Mouse (Mus musculus): ENCODE data around the gene Arhgap28. TPM values are rescaled to one million over a fixed set of nuclear protein-coding genes. Genes with fewer than 3 reads are reported as not detected.

Arhgap28 gene
- polyA plus RNA-seq, 1 experiment from 2014 or later = 5.0 TPM

DNA sequence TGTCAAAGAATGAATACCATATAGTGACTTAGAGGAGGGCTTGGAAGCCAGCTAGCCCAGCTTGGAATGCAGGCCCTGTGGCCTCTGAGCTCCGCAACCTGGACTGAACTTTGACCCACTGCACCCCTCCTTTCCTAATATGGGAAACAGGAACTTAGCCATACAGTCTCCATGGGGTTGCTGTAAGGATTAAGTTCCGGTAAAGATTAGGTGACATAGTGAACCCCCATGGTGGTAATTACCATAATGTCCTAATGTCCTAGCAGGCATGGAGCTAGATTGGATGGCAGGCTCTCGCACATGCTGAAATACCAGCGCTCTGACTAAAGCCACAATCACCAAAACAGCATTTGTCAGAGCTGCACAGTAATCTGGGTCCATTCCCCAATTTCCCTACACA is 95.8 kb downstream of the Arhgap28 start:
- ATAC-seq = no peak
- H3K9ac ChIP-seq (ENCODE audit: low read depth, low read length) = no peak overlapping the region
- H3K9me3 ChIP-seq (replicated peaks; ENCODE audit: control insufficient read depth, low read length, poor library complexity, severe bottlenecking) = no peaks in the 10 kb centered on the region
- H3K4me1 ChIP-seq (ENCODE audit: control insufficient read depth, insufficient read depth, low read length) = no peaks in the 10 kb centered on the region
- no peak overlapping the region for H3K4me3 ChIP-seq (ENCODE audit: low read depth, low read length)
- H3K36me3 ChIP-seq (ENCODE audit: control insufficient read depth, insufficient read depth, low read length) = no peaks in the 10 kb centered on the region
- 80% methylated on average over 4 of the region's 4 CpGs for WGBS
- H3K27me3 ChIP-seq (ENCODE audit: control insufficient read depth, insufficient read depth, low read depth, low read length) = no peaks in the 10 kb centered on the region
- H3K4me2 ChIP-seq (ENCODE audit: low read length) = no peak overlapping the region
- H3K27ac ChIP-seq (ENCODE audit: low read length) = no peak overlapping the region

- 93% methylated on average over 10 of the region's 10 CpGs for WGBS
- no peaks in the 10 kb centered on the region for H3K9me3 ChIP-seq (replicated peaks; ENCODE audit: control insufficient read depth, low read length, poor library complexity, severe bottlenecking)
- H3K4me2 ChIP-seq (ENCODE audit: low read length) = no peak overlapping the region
- no peaks in the 10 kb centered on the region for H3K27me3 ChIP-seq (ENCODE audit: control insufficient read depth, insufficient read depth, low read depth, low read length)
- H3K27ac ChIP-seq (ENCODE audit: low read length) = no peak overlapping the region
- no peak overlapping the region for H3K9ac ChIP-seq (ENCODE audit: low read depth, low read length)
- H3K36me3 ChIP-seq (ENCODE audit: control insufficient read depth, insufficient read depth, low read length) = no peaks in the 10 kb centered on the region
- H3K4me3 ChIP-seq (ENCODE audit: low read depth, low read length) = no peak overlapping the region
- no peaks in the 10 kb centered on the region for H3K4me1 ChIP-seq (ENCODE audit: control insufficient read depth, insufficient read depth, low read length)
- ATAC-seq = no peak
Observed at GRCm38 (mm10) chr17:67907532-67908054, 96.3 kb downstream of the Arhgap28 start.

DNA sequence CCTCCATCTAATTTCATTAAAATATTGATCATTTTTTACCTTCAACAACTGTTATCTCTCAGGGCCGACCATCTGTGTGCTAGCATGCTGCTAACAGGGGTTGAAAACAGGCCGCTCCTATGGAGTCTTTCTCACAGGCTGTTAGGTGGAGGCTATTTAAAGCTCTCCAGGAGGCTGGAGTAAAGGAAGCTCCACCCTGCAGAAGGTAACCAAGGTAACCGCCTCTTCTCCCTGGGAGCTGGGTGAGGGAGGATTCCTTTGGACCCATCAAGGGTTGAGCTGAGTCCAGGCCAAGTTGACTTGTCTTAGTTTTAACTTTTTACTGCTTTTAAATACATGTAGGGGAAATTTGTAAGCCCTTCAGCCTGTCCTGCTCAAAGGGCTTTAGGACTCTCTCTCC is 97.7 kb downstream of the Arhgap28 start:
- Histone ChIP-seq H3K4me2 (ENCODE audit: low read length) (no peak overlapping the region), H3K27ac (ENCODE audit: low read length) (no peak overlapping the region), H3K9ac (ENCODE audit: low read depth, low read length) (no peak overlapping the region), H3K27me3 (ENCODE audit: control insufficient read depth, insufficient read depth, low read depth, low read length) (no peaks in the 10 kb centered on the region), H3K9me3 (replicated peaks; ENCODE audit: control insufficient read depth, low read length, poor library complexity, severe bottlenecking) (no peaks in the 10 kb centered on the region), H3K4me1 (ENCODE audit: control insufficient read depth, insufficient read depth, low read length) (no peaks in the 10 kb centered on the region), H3K36me3 (ENCODE audit: control insufficient read depth, insufficient read depth, low read length) (no peaks in the 10 kb centered on the region), H3K4me3 (ENCODE audit: low read depth, low read length) (no peak overlapping the region)
- 57% methylated on average over 3 of the region's 3 CpGs for WGBS
- no peak for ATAC-seq

GRCm38 (mm10) chr17:67904315-67904944 is 99.5 kb downstream of the Arhgap28 start:
- Histone ChIP-seq H3K4me2 (ENCODE audit: low read length) (no peak overlapping the region), H3K27ac (ENCODE audit: low read length) (no peak overlapping the region), H3K9ac (ENCODE audit: low read depth, low read length) (no peak overlapping the region), H3K36me3 (ENCODE audit: control insufficient read depth, insufficient read depth, low read length) (no peaks in the 10 kb centered on the region), H3K4me1 (ENCODE audit: control insufficient read depth, insufficient read depth, low read length) (no peaks in the 10 kb centered on the region), H3K27me3 (ENCODE audit: control insufficient read depth, insufficient read depth, low read depth, low read length) (no peaks in the 10 kb centered on the region), H3K9me3 (replicated peaks; ENCODE audit: control insufficient read depth, low read length, poor library complexity, severe bottlenecking) (no peaks in the 10 kb centered on the region), H3K4me3 (ENCODE audit: low read depth, low read length) (no peak overlapping the region)
- no peak for ATAC-seq
- 77% methylated on average over 14 of the region's 14 CpGs for WGBS

DNA sequence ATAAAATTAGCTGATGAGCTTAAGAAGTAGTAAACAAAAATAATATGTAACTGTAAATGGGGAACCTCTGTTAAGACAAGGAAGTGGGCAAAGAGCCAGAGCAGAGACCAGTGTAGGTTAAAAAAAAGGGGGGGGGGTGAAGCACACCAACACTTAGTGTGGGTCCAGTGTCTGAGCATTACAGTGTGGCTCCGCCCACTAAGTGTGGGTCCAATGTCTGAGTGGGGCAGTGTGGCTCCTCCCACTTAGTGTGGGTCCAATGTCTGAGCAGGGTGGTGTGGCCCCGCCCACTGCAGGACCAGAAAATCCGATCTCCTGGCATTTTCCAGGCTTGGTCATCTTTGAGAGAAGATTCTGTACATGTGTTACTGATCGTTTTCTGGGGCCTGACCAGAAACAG is 101.1 kb downstream of the Arhgap28 start:
- Histone ChIP-seq H3K4me1 (ENCODE audit: control insufficient read depth, insufficient read depth, low read length) (no peaks in the 10 kb centered on the region), H3K27me3 (ENCODE audit: control insufficient read depth, insufficient read depth, low read depth, low read length) (no peaks in the 10 kb centered on the region), H3K9me3 (replicated peaks; ENCODE audit: control insufficient read depth, low read length, poor library complexity, severe bottlenecking) (no peaks in the 10 kb centered on the region), H3K36me3 (ENCODE audit: control insufficient read depth, insufficient read depth, low read length) (no peaks in the 10 kb centered on the region), H3K4me3 (ENCODE audit: low read depth, low read length) (no peak overlapping the region), H3K9ac (ENCODE audit: low read depth, low read length) (no peak overlapping the region), H3K4me2 (ENCODE audit: low read length) (no peak overlapping the region), H3K27ac (ENCODE audit: low read length) (no peak overlapping the region)
- ATAC-seq = no peak
- WGBS = 96% methylated on average over 4 of the region's 4 CpGs

- no peak for ATAC-seq
- H3K36me3 ChIP-seq (ENCODE audit: control insufficient read depth, insufficient read depth, low read length) = no peaks in the 10 kb centered on the region
- H3K4me1 ChIP-seq (ENCODE audit: control insufficient read depth, insufficient read depth, low read length) = no peaks in the 10 kb centered on the region
- H3K9ac ChIP-seq (ENCODE audit: low read depth, low read length) = no peak overlapping the region
- H3K27ac ChIP-seq (ENCODE audit: low read length) = no peak overlapping the region
- H3K9me3 ChIP-seq (replicated peaks; ENCODE audit: control insufficient read depth, low read length, poor library complexity, severe bottlenecking) = no peaks in the 10 kb centered on the region
- 70% methylated on average over 11 of the region's 11 CpGs for WGBS
- H3K4me2 ChIP-seq (ENCODE audit: low read length) = no peak overlapping the region
- no peaks in the 10 kb centered on the region for H3K27me3 ChIP-seq (ENCODE audit: control insufficient read depth, insufficient read depth, low read depth, low read length)
- no peak overlapping the region for H3K4me3 ChIP-seq (ENCODE audit: low read depth, low read length)
Observed at GRCm38 (mm10) chr17:67901161-67901560, 102.8 kb downstream of the Arhgap28 start.

GRCm38 (mm10) chr17:67899376-67899775 is 104.5 kb downstream of the Arhgap28 start:
- Histone ChIP-seq H3K4me2 (ENCODE audit: low read length) (no peak overlapping the region), H3K27me3 (ENCODE audit: control insufficient read depth, insufficient read depth, low read depth, low read length) (no peaks in the 10 kb centered on the region), H3K4me1 (ENCODE audit: control insufficient read depth, insufficient read depth, low read length) (no peaks in the 10 kb centered on the region), H3K4me3 (ENCODE audit: low read depth, low read length) (no peak overlapping the region), H3K9me3 (replicated peaks; ENCODE audit: control insufficient read depth, low read length, poor library complexity, severe bottlenecking) (no peaks in the 10 kb centered on the region), H3K36me3 (ENCODE audit: control insufficient read depth, insufficient read depth, low read length) (no peaks in the 10 kb centered on the region), H3K9ac (ENCODE audit: low read depth, low read length) (no peak overlapping the region), H3K27ac (ENCODE audit: low read length) (no peak overlapping the region)
- 90% methylated on average over 5 of the region's 5 CpGs for WGBS
- no peak for ATAC-seq

GRCm38 (mm10) chr17:67896413-67896812 is 107.5 kb downstream of the Arhgap28 start:
- ATAC-seq = no peak

DNA sequence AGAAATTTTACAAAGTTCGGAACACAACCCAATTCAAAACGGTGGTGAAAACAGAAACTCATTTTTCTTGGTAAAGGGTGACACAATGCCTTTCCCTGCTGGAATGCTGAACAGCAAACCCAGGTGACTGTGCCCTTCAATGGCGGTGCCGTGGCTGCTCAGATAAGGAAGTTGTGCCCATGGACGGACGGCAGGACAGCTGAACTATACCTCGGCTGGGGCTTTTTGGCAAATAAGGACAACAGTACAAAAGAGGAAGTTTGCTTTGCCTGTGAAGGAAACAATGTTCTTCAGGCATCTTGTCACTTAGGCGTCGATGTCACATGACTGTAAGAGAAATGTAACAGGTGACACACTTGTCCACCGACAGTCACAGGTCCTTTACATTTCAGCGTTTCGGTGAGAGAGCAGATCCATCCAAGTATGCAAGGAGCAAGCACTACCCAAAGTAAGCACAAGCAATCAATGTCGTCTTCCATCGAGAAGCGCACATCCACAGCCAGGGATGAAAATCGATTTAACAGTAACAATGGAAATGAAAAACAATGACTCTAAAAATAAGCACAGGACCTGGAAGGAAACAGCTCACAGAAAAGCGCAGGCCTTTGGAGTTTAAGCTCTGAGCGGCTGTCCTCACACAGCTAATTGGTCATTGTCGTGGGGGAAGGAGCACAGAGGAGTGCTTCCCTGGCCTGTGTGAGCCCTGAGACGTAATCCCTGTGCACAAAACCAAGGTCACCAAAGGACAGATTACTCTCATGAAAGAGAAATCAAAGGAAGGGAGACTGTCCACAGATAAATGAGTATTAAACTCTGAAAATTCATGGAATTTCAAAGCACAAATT is 114.2 kb downstream of the Arhgap28 start:
- H3K27ac ChIP-seq (ENCODE audit: low read length) = no peak overlapping the region
- H3K4me1 ChIP-seq (ENCODE audit: control insufficient read depth, insufficient read depth, low read length) = no peaks in the 10 kb centered on the region
- WGBS = 48% methylated on average over 20 of the region's 20 CpGs
- H3K36me3 ChIP-seq (ENCODE audit: control insufficient read depth, insufficient read depth, low read length) = no peaks in the 10 kb centered on the region
- H3K9ac ChIP-seq (ENCODE audit: low read depth, low read length) = no peak overlapping the region
- no peaks in the 10 kb centered on the region for H3K27me3 ChIP-seq (ENCODE audit: control insufficient read depth, insufficient read depth, low read depth, low read length)
- ATAC-seq = no peak
- H3K4me2 ChIP-seq (ENCODE audit: low read length) = no peak overlapping the region
- peaks cover 2% of the 10 kb centered on the region; the same call in 1 of the 2 replicates for H3K9me3 ChIP-seq (replicated peaks; ENCODE audit: control insufficient read depth, low read length, poor library complexity, severe bottlenecking)
- no peak overlapping the region for H3K4me3 ChIP-seq (ENCODE audit: low read depth, low read length)

More at GRCm38 (mm10) chr17:67896413-67896812, 107.5 kb downstream of the Arhgap28 start:
- no peaks in the 10 kb centered on the region for H3K4me1 ChIP-seq (ENCODE audit: control insufficient read depth, insufficient read depth, low read length)
- H3K4me3 ChIP-seq (ENCODE audit: low read depth, low read length) = no peak overlapping the region
- WGBS = 97% methylated on average over 5 of the region's 5 CpGs
- H3K27ac ChIP-seq (ENCODE audit: low read length) = no peak overlapping the region
- no peaks in the 10 kb centered on the region for H3K9me3 ChIP-seq (replicated peaks; ENCODE audit: control insufficient read depth, low read length, poor library complexity, severe bottlenecking)
- H3K9ac ChIP-seq (ENCODE audit: low read depth, low read length) = no peak overlapping the region
- no peaks in the 10 kb centered on the region for H3K27me3 ChIP-seq (ENCODE audit: control insufficient read depth, insufficient read depth, low read depth, low read length)
- no peak overlapping the region for H3K4me2 ChIP-seq (ENCODE audit: low read length)
- H3K36me3 ChIP-seq (ENCODE audit: control insufficient read depth, insufficient read depth, low read length) = no peaks in the 10 kb centered on the region
